Mouse (Mus musculus): ENCODE results near the gene Tipin.
"Not testable (repeated sequence)": the region's sequence is repeated elsewhere in the genome, so short reads cannot be mapped to it uniquely, and the experiment has no call there.

The Tipin gene

GRCm38 (mm10) chr9:64272611-64273010 lies 8.8 kb upstream of the Tipin start:
- DNase-seq, result peak; percentile 76

- no peak for DNase-seq
Observed at GRCm38 (mm10) chr9:64273757-64274156, 7.6 kb upstream of the Tipin start.

- DNase-seq, result no peak
Observed at GRCm38 (mm10) chr9:64274291-64274690, 7.1 kb upstream of the Tipin start.

- peak; percentile 24 for DNase-seq
Observed at GRCm38 (mm10) chr9:64274919-64275318, 6.5 kb upstream of the Tipin start.

GRCm38 (mm10) chr9:64277706-64278105 lies 3.7 kb upstream of the Tipin start:
- peak; percentile 81 for DNase-seq

- no peak for DNase-seq
Observed at GRCm38 (mm10) chr9:64278665-64279310, 2.6 kb upstream of the Tipin start.

- DNase-seq, result no peak
Observed at GRCm38 (mm10) chr9:64281781-64282178, 399 bp downstream of the Tipin start.

- DNase-seq, result no peak
Observed at GRCm38 (mm10) chr9:64282404-64282987, 1.1 kb downstream of the Tipin start.

- not testable (repeated sequence) for DNase-seq
Observed at GRCm38 (mm10) chr9:64303086-64303485, 21.7 kb downstream of the Tipin start.

- no peak for DNase-seq
Observed at GRCm38 (mm10) chr9:64306476-64307312, 25.3 kb downstream of the Tipin start.

- DNase-seq, result peak; percentile 3
Observed at GRCm38 (mm10) chr9:64310996-64311785, 29.8 kb downstream of the Tipin start.

- DNase-seq, result no peak
Observed at GRCm38 (mm10) chr9:64312128-64312527, 30.7 kb downstream of the Tipin start.

GRCm38 (mm10) chr9:64314696-64315095 lies 33.3 kb downstream of the Tipin start:
- no peak for DNase-seq

GRCm38 (mm10) chr9:64316986-64317385 lies 35.6 kb downstream of the Tipin start:
- no peak for DNase-seq

GRCm38 (mm10) chr9:64323976-64324375 lies 42.6 kb downstream of the Tipin start:
- DNase-seq, result no peak

GRCm38 (mm10) chr9:64335825-64336224 lies 54.4 kb downstream of the Tipin start:
- DNase-seq, result no peak

GRCm38 (mm10) chr9:64339361-64339760 lies 58.0 kb downstream of the Tipin start:
- no peak for DNase-seq

GRCm38 (mm10) chr9:64340351-64341253 lies 59.2 kb downstream of the Tipin start:
- DNase-seq, result peak; percentile 84

GRCm38 (mm10) chr9:64341254-64341566 lies 59.8 kb downstream of the Tipin start, which contains the start of gene Dis3l:
Dis3l (minus strand) TSS chr9:64341288.
- no peak for DNase-seq

- no peak for DNase-seq
Observed at GRCm38 (mm10) chr9:64341671-64342070, 60.3 kb downstream of the Tipin start.

- no peak for DNase-seq
Observed at GRCm38 (mm10) chr9:64343656-64344055, 62.3 kb downstream of the Tipin start.

- no peak for DNase-seq
Observed at GRCm38 (mm10) chr9:64345931-64346330, 64.5 kb downstream of the Tipin start.
